Mouse (Mus musculus) bone marrow, adult 2 months (tissue): ENCODE data around the gene Iqcj. TPM values are rescaled to one million over a fixed set of nuclear protein-coding genes. Genes with fewer than 3 reads are reported as not detected.

Source experiments
- H3K27ac ChIP-seq: fragments of 200-500 bp; 2 replicates; pipeline ENCODE4 v1.5.1; 2012; ENCODE audit warnings: low read depth, mild to moderate bottlenecking, control low read depth, inconsistent platforms, low read length; ENCODE audit not compliant: control insufficient read depth, poor library complexity, insufficient read depth
- H3K4me1 ChIP-seq: fragments of 200-500 bp; 2 replicates; pipeline ENCODE4 v1.6.1; 2011; ENCODE audit warnings: low read length; ENCODE audit not compliant: control insufficient read depth, insufficient read depth
- H3K4me3 ChIP-seq: fragments of 200-500 bp; replicated peaks from 2 replicates; pipeline ENCODE3; 2011; ENCODE audit warnings: mild to moderate bottlenecking, low read depth, low read length, control low read depth; ENCODE audit not compliant: control insufficient read depth
- CTCF ChIP-seq: fragments of 200-500 bp; IDR thresholded peaks from 2 replicates; pipeline ENCODE4 v1.5.1; 2011; ENCODE audit warnings: low read length, control low read depth; ENCODE audit not compliant: control insufficient read depth, insufficient read depth
- POLR2A ChIP-seq: fragments of 200-500 bp; IDR thresholded peaks from 2 replicates; pipeline ENCODE4 v1.6.1; 2011; ENCODE audit warnings: low read depth, mild to moderate bottlenecking, control low read depth, low read length, borderline replicate concordance; ENCODE audit not compliant: control insufficient read depth
- WGBS: fragments of 180-500 bp; shearing (Covaris S2); methylation state at CpG from one replicate; pipeline ENCODE4 v1.1.7; 2018; 5-methylcytosine and 5-hydroxymethylcytosine counted together
- polyA plus RNA-seq: library from polyadenylated mRNA; stranded (reverse); fragments of >200 nt; gene quantifications from 2 replicates; pipeline ENCODE4 v1.2.4, GENCODE M21; 2011; ENCODE audit warnings: low replicate concordance; ENCODE audit not compliant: missing spikeins, insufficient read depth, insufficient read length

Iqcj gene
- polyA plus RNA-seq, 1 experiment, result not detected

- H3K27ac ChIP-seq, result no peak overlapping the region
- 85% methylated on average over 2 of the region's 2 CpGs for WGBS
- no peaks in the 10 kb centered on the region for H3K4me1 ChIP-seq
- H3K4me3 ChIP-seq, result no peak overlapping the region
- no peak for TF ChIP-seq CTCF
- TF ChIP-seq POLR2A, result no peak
Measured at GRCm38 (mm10) chr3:67974340-67974998, 82.4 kb downstream of the Iqcj start.

GRCm38 (mm10) chr3:67980006-67980405 lies 88.0 kb downstream of the Iqcj start:
- Histone ChIP-seq H3K27ac (no peak overlapping the region), H3K4me1 (no peaks in the 10 kb centered on the region), H3K4me3 (no peak overlapping the region)
- TF ChIP-seq POLR2A, result no peak
- TF ChIP-seq CTCF, result no peak
- 68% methylated on average over 1 of the region's 1 CpGs for WGBS

- WGBS, result 23% methylated on average over 12 of the region's 12 CpGs
- H3K4me3 ChIP-seq, result no peak overlapping the region
- TF ChIP-seq POLR2A, result no peak
- H3K4me1 ChIP-seq, result no peaks in the 10 kb centered on the region
- no peak overlapping the region for H3K27ac ChIP-seq
Measured at GRCm38 (mm10) chr3:67983329-67983728, 91.3 kb downstream of the Iqcj start.

DNA sequence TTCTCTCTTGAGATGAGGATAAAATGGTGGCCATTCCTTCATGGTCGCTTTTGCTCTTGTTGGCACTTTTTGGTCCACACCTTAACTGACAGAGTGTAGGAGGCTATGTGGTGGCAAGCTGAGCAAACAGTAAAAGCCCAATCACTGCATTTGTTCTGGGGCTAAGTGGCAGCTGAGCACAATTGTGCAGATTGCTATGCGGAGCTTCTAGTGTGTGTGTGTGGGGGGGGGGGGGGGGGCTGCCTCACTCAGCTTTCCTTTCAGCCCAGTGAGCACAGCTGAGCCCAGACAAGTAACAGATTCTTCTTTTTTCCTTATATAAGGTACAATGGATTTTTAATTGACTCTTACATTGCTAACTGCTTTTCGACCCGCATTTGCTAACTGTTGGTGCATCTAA lies 110.4 kb downstream of the Iqcj start:
- Histone ChIP-seq H3K4me1 (no peaks in the 10 kb centered on the region), H3K27ac (no peak overlapping the region), H3K4me3 (no peak overlapping the region)
- TF ChIP-seq POLR2A (no peak), CTCF (no peak)
- 84% methylated on average over 4 of the region's 4 CpGs for WGBS

DNA sequence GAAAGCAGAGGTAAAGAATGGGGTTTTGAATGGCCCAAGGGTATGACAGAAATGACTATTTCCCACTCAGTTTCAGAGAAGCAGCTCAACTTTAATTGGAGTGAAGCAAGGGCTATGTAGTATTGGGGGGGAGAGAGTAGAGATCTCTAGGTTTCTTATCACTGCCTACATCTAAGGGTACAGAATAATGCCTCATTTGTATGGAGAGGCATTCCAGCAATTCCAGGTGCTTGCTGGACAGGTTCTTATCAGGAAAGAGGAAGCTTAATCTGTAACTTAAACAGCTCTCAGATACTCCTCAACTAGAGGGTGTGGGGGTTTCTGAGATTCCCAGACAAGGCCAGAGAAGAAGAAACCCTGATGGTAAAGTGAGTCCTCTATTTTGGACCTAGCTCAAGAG lies 120.3 kb downstream of the Iqcj start:
- no peak overlapping the region for H3K27ac ChIP-seq
- no peak for TF ChIP-seq CTCF
- H3K4me1 ChIP-seq, result no peaks in the 10 kb centered on the region
- no peak overlapping the region for H3K4me3 ChIP-seq

GRCm38 (mm10) chr3:68015786-68016185 lies 123.8 kb downstream of the Iqcj start:
- Histone ChIP-seq H3K27ac (no peak overlapping the region), H3K4me3 (no peak overlapping the region), H3K4me1 (no peaks in the 10 kb centered on the region)
- TF ChIP-seq POLR2A (no peak), CTCF (no peak)
- 87% methylated on average over 1 of the region's 1 CpGs for WGBS

- Histone ChIP-seq H3K27ac (no peak overlapping the region), H3K4me3 (no peak overlapping the region), H3K4me1 (no peaks in the 10 kb centered on the region)
- 54% methylated on average over 4 of the region's 4 CpGs for WGBS
- TF ChIP-seq CTCF (no peak), POLR2A (no peak)
Measured at GRCm38 (mm10) chr3:68019401-68019800, 127.4 kb downstream of the Iqcj start.

- Histone ChIP-seq H3K4me3 (no peak overlapping the region), H3K4me1 (no peaks in the 10 kb centered on the region), H3K27ac (no peak overlapping the region)
- TF ChIP-seq POLR2A (no peak), CTCF (no peak)
- 61% methylated on average over 3 of the region's 3 CpGs for WGBS
Measured at GRCm38 (mm10) chr3:68036097-68036496, 144.1 kb downstream of the Iqcj start.

GRCm38 (mm10) chr3:68042951-68043350 lies 150.9 kb downstream of the Iqcj start:
- no peaks in the 10 kb centered on the region for H3K4me1 ChIP-seq
- WGBS, result 86% methylated on average over 2 of the region's 2 CpGs

More at GRCm38 (mm10) chr3:68042951-68043350, 150.9 kb downstream of the Iqcj start:
- Histone ChIP-seq H3K27ac (no peak overlapping the region), H3K4me3 (no peak overlapping the region)
- no peak for TF ChIP-seq POLR2A
- no peak for TF ChIP-seq CTCF
